Mouse (Mus musculus) thymus, adult 18-20 months (tissue): ENCODE results near the gene B3glct.

Experiments
- DNase-seq, 2 experiments: peaks; one replicate each; pipeline ENCODE4 v3.0.0; 2022; ENCODE audit warnings: mixed read lengths in 2 of 2

B3glct gene

GRCm38 (mm10) chr5:149677196-149677595 lies 834 bp upstream of the B3glct start:
- DNase-seq, result no peak

GRCm38 (mm10) chr5:149678990-149679348 lies 939 bp downstream of the B3glct start:
- DNase-seq, result peak in 1 of 2 experiments; percentile 22

GRCm38 (mm10) chr5:149679362-149679761 lies 1.3 kb downstream of the B3glct start:
- DNase-seq, result no peak

DNA sequence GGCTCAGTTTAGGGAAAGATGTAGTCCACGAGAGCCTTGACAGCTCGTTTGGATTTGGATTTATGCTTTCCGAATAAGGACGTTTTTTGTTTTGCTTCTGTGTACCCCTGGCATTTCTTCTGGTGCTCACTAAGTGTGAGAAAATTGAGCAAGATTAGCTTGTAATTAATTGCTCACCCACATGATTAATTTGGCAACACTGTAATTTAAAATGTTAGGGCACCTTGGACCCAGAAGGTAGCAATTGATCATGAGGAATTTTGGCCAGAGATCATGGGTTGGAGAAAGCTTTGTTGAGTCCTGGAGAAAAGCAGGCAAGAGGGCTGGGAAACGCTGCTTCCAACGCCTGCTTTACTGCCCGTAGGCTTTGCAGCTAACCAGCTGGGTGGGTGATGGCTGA lies 1.9 kb downstream of the B3glct start:
- no peak for DNase-seq

- DNase-seq, result no peak
Measured at GRCm38 (mm10) chr5:149680946-149681345, 2.9 kb downstream of the B3glct start.

DNA sequence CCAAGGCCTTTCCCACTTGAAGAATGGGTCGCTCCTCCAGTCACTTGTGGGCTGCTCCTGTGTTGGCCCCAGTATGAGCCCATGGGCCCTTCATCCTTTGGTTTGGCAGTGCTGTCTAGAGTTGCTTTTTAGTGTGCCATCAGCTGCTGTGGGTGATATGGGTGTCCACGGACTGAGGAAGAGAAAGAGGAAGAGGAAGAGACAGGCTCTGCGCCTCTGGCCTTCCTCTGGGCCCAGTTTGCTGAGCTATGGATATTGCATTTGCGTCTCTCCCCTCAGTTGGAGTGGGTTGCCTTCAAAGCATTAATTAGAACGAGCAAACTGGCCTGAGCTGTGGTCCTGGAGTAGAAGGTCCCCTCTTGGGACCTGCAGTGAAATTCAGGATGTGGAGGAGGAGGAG lies 11.8 kb downstream of the B3glct start:
- no peak for DNase-seq

GRCm38 (mm10) chr5:149692548-149692947 lies 14.5 kb downstream of the B3glct start:
- DNase-seq, result no peak

- DNase-seq, result no peak
Measured at GRCm38 (mm10) chr5:149693200-149693599, 15.2 kb downstream of the B3glct start.

GRCm38 (mm10) chr5:149693968-149694367 lies 15.9 kb downstream of the B3glct start:
- no peak for DNase-seq

DNA sequence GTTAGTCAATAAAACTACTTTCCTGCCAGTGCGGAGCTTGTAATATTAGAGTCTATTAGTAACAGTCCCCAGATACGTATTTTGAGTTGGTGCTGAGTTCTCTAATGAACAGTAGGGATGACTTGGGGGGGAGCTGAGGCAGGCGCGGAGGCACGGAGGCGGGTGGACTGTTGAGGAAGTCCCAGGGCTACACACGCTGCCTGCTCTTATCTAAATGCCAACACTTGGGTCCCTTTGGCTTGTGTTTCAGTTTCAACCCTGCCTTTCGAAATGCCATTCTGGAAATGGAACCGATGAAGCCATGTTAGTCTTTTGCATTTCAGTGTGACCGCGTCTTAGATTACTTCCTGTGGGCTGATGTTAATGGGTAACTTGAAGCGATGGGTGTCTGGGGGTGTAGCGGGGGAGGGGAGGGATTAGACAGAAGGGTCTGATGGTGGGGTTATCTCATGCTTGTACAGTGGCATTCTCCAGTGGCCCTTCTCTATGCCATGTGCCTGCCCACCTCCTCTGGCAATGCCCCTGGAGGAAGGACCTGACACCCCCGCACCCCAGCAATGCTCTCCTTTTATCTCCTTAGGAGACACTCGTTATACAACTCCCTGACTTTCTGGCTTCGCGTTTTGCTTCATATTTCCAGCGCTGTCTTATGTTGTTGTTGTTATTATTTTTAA lies 17.2 kb downstream of the B3glct start:
- DNase-seq, result no peak

DNA sequence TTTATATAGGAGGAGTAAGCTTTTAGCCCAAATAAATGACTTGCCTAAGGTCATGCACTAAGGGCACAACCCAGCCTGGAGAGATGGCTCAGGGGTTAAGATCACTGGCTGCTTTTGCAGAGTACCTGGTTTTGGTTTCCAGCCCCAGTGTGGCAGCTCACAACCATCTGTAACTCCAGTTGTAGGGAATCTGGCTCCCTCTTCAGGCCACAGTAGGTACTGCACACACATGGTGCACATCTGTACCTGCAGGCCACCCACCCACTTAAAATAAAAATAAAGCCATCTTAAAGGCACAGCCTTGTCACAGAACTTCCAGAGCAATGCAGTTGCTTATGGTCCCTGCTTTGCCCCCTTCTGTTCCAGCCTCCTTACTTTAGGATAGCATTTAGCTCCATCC lies 24.7 kb downstream of the B3glct start:
- no peak for DNase-seq

DNA sequence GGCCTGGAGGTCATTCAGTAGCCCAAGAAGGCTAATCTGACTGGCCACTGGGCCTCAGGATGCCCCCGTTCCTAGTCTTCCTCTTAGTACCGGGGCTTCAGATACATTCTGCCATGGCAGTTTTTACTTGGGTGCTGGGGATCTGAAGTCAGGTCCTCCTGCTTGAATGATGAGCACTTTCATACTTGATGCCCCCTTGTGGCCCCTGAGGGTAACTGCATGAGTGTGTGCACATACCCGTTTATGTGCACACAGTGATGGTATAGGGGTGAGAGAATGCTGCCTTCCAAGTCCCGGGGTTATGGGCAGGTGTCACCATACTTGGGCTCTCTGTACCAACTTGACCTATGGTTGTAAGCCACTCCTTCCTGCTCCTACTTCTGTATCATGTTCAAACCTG lies 33.5 kb downstream of the B3glct start:
- DNase-seq, result no peak

GRCm38 (mm10) chr5:149713170-149713774 lies 35.2 kb downstream of the B3glct start:
- no peak for DNase-seq

DNA sequence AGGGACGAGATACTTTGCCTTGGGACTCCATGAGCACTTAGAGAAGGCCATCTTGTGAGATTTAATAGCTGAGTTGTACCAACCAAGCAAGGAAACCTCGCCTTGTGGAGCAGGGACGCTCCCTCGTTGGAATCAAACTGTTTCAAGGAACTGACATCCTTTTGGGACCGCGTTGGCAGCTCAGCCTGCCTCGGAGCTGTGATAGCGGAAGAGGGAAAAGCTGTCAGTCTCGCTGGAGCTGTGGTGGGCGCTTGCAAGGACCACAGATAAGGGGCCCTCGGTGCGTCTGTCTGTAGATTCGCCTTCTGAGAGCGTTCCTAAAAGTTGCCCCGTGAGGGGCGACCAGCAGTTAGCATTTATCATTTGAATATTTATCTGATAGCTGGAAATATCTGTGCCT lies 35.8 kb downstream of the B3glct start:
- no peak for DNase-seq

DNA sequence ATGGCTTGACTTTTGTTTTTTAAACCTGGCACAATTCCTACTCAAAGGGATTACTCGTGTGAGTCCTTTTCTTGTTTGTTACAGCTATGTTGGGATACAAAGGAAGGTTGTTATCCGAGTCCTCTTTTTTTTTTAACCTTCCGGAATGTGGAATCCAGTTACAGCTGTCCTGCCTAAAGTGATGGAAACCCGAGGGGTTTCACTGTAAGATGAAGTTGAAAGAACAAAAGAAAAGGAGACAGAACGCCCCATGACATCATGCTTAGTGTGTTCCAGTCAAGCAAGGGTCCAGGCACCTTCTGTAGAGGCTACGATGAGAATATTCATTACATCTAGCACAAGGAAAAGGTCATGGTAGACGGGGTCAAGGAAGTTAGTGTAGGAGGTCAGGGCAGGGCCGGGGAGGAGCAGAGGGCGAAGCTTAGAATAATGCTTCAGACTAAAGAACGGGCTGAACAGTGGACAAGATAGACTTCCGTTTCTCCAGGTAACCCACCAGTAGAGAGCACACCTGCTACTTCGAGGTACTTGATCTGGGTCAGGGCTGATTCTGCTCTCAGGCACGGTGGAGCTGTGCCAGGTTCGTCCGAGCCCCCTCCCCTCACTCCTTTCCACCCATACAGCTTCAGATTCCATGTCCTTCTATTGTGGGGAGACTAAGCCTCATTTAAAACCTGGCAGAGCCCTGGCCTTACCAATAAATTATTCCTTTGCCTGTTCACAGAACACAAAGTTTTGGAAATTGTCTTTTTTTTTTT lies 37.7 kb downstream of the B3glct start:
- no peak for DNase-seq

DNA sequence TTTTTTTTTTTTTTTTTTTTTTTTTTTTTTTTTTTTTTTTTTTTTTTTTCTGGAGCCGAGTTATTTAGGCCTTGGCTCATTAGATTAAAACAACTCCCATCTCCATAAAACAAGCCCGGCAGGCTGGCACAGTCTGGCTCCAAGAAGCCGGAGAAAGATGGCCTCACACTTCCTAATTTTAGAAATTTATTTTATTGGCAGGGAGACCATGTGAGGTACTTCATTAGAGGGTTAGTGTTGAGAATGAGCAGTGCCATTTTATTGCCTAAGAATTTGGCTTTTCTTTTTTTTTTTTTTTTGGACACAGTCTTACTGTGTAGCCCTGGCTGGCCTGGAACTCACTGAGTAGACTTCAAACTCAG lies 38.3 kb downstream of the B3glct start:
- DNase-seq, result no peak

GRCm38 (mm10) chr5:149731776-149732175 lies 53.7 kb downstream of the B3glct start:
- DNase-seq, result no peak

- no peak for DNase-seq
Measured at GRCm38 (mm10) chr5:149737210-149737609, 59.2 kb downstream of the B3glct start.

DNA sequence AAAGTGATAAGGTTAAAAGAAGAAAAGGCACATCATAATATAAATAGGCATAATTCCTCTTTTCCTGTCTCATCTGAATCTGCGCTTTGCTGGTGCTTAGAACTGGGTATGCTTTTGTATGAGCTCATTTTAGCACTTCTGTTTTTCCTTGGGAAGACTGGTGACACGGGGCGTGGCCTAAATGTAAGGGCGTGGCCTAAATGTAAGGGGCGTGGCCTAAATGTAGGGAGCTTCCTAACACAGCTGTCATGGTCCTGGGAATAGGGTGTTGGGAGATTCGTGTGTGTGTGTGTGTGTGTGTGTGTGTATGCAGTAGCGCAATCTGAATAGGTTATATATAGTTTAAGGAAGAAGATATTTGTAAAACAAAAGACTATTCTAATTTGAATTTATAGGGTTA lies 62.1 kb downstream of the B3glct start:
- DNase-seq, result no peak

DNA sequence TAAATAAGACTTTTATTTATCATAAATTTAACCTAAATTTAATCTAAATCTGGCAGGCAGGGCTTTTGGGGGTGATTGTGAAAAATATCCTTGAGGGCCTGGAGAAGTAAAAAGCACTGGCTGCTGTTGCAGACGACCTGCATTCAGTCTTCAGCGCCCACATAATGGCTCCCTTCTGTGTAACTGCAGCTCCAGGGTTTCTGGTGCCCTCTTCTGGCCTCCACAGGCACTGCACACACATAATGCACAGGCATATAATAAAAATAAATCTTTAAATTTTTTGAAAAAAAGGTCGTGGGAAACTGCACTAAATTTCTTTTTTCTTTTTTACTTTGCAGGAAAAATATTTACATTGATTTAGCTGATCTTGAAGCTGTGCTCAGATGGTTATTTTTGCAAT lies 62.7 kb downstream of the B3glct start:
- DNase-seq, result no peak

GRCm38 (mm10) chr5:149742286-149742685 lies 64.3 kb downstream of the B3glct start:
- no peak for DNase-seq

DNA sequence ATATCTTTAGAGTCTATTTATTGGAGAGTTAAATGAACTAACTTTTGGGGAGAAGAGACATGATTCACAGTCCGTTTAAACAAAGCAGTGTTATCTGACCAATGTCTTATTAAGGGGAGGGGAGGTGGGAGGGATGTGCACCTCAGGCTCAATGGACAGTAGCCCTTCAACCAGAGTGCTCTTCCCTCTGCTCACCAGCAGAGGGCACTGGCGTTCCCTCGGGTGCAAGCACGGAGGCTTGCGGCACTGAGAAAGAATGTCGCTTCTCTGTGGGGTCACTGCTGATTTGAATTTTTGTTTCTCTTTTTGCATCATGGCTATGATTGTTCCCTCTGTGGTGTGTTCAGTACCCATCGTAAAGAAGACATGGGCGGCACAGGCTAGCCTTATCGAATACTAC lies 67.0 kb downstream of the B3glct start:
- no peak for DNase-seq

GRCm38 (mm10) chr5:149748640-149749580 lies 70.9 kb downstream of the B3glct start:
- no peak for DNase-seq
